Mouse (Mus musculus): ENCODE data around the gene Snx29. TPM values are rescaled to one million over a fixed set of nuclear protein-coding genes. Genes with fewer than 3 reads are reported as not detected.

Gene Snx29
- polyA plus RNA-seq, 1 experiment = 15.0 TPM

GRCm38 (mm10) chr16:11626004-11626481, 303.3 kb downstream of the Snx29 start:
- Histone ChIP-seq H3K4me1 (replicated peaks; ENCODE audit: control insufficient read depth, insufficient read depth, low read length) (peaks cover 15% of the 10 kb centered on the region), H3K36me3 (ENCODE audit: control insufficient read depth, insufficient read depth, low read length) (no peaks in the 10 kb centered on the region)

GRCm38 (mm10) chr16:11626616-11627015, 303.9 kb downstream of the Snx29 start:
- no peak for TF ChIP-seq CTCF (IDR thresholded peaks at IDR 0.05; ENCODE audit: borderline replicate concordance, control insufficient read depth, extremely low read depth, insufficient read depth, low read length, poor library complexity)
- TF ChIP-seq POLR2A (IDR thresholded peaks at IDR 0.05; ENCODE audit: control insufficient read depth, extremely low read depth, insufficient read depth, low read length, poor library complexity) = no peak
- no peak for DNase-seq
- Histone ChIP-seq H3K27me3 (ENCODE audit: control insufficient read depth, insufficient read depth, low read length) (no peaks in the 10 kb centered on the region), H3K27ac (ENCODE audit: control insufficient read depth, insufficient read depth, low read length) (no peak overlapping the region), H3K4me3 (ENCODE audit: control insufficient read depth, insufficient read depth, low read length) (no peak overlapping the region), H3K4me1 (replicated peaks; ENCODE audit: control insufficient read depth, insufficient read depth, low read length) (peaks cover 18% of the 10 kb centered on the region), H3K36me3 (ENCODE audit: control insufficient read depth, insufficient read depth, low read length) (no peaks in the 10 kb centered on the region)
- WGBS = 93% methylated on average over 2 of the region's 2 CpGs

More at GRCm38 (mm10) chr16:11626004-11626481, 303.3 kb downstream of the Snx29 start:
- no peak for TF ChIP-seq CTCF (IDR thresholded peaks at IDR 0.05; ENCODE audit: borderline replicate concordance, control insufficient read depth, extremely low read depth, insufficient read depth, low read length, poor library complexity)
- no peak for TF ChIP-seq POLR2A (IDR thresholded peaks at IDR 0.05; ENCODE audit: control insufficient read depth, extremely low read depth, insufficient read depth, low read length, poor library complexity)
- WGBS = 97% methylated on average over 1 of the region's 1 CpGs
- no peak for DNase-seq
- no peaks in the 10 kb centered on the region for H3K27me3 ChIP-seq (ENCODE audit: control insufficient read depth, insufficient read depth, low read length)
- no peak overlapping the region for H3K27ac ChIP-seq (ENCODE audit: control insufficient read depth, insufficient read depth, low read length)
- no peak overlapping the region for H3K4me3 ChIP-seq (ENCODE audit: control insufficient read depth, insufficient read depth, low read length)

GRCm38 (mm10) chr16:11627866-11628638, 305.3 kb downstream of the Snx29 start:
- Histone ChIP-seq H3K27ac (ENCODE audit: control insufficient read depth, insufficient read depth, low read length) (no peak overlapping the region), H3K4me3 (ENCODE audit: control insufficient read depth, insufficient read depth, low read length) (no peak overlapping the region), H3K27me3 (ENCODE audit: control insufficient read depth, insufficient read depth, low read length) (no peaks in the 10 kb centered on the region), H3K36me3 (ENCODE audit: control insufficient read depth, insufficient read depth, low read length) (no peaks in the 10 kb centered on the region), H3K4me1 (replicated peaks; ENCODE audit: control insufficient read depth, insufficient read depth, low read length) (peaks cover 20% of the 10 kb centered on the region)
- no peak for TF ChIP-seq CTCF (IDR thresholded peaks at IDR 0.05; ENCODE audit: borderline replicate concordance, control insufficient read depth, extremely low read depth, insufficient read depth, low read length, poor library complexity)
- no peak for TF ChIP-seq POLR2A (IDR thresholded peaks at IDR 0.05; ENCODE audit: control insufficient read depth, extremely low read depth, insufficient read depth, low read length, poor library complexity)
- WGBS = 96% methylated on average over 9 of the region's 9 CpGs
- DNase-seq = no peak

- Histone ChIP-seq H3K4me1 (replicated peaks; ENCODE audit: control insufficient read depth, insufficient read depth, low read length) (peaks cover 17% of the 10 kb centered on the region), H3K27ac (ENCODE audit: control insufficient read depth, insufficient read depth, low read length) (no peak overlapping the region), H3K4me3 (ENCODE audit: control insufficient read depth, insufficient read depth, low read length) (no peak overlapping the region), H3K27me3 (ENCODE audit: control insufficient read depth, insufficient read depth, low read length) (no peaks in the 10 kb centered on the region), H3K36me3 (ENCODE audit: control insufficient read depth, insufficient read depth, low read length) (no peaks in the 10 kb centered on the region)
- WGBS = 98% methylated on average over 7 of the region's 7 CpGs
- no peak for DNase-seq
- no peak for TF ChIP-seq CTCF (IDR thresholded peaks at IDR 0.05; ENCODE audit: borderline replicate concordance, control insufficient read depth, extremely low read depth, insufficient read depth, low read length, poor library complexity)
- no peak for TF ChIP-seq POLR2A (IDR thresholded peaks at IDR 0.05; ENCODE audit: control insufficient read depth, extremely low read depth, insufficient read depth, low read length, poor library complexity)
Measured at GRCm38 (mm10) chr16:11629704-11630103, 307.0 kb downstream of the Snx29 start.

- no peak overlapping the region for H3K4me3 ChIP-seq (ENCODE audit: control insufficient read depth, insufficient read depth, low read length)
- peaks cover 17% of the 10 kb centered on the region for H3K4me1 ChIP-seq (replicated peaks; ENCODE audit: control insufficient read depth, insufficient read depth, low read length)
- no peak for DNase-seq
- no peaks in the 10 kb centered on the region for H3K36me3 ChIP-seq (ENCODE audit: control insufficient read depth, insufficient read depth, low read length)
- H3K27ac ChIP-seq (ENCODE audit: control insufficient read depth, insufficient read depth, low read length) = no peak overlapping the region
- 90% methylated on average over 5 of the region's 5 CpGs for WGBS
- H3K27me3 ChIP-seq (ENCODE audit: control insufficient read depth, insufficient read depth, low read length) = no peaks in the 10 kb centered on the region
- no peak for TF ChIP-seq POLR2A (IDR thresholded peaks at IDR 0.05; ENCODE audit: control insufficient read depth, extremely low read depth, insufficient read depth, low read length, poor library complexity)
- TF ChIP-seq CTCF (IDR thresholded peaks at IDR 0.05; ENCODE audit: borderline replicate concordance, control insufficient read depth, extremely low read depth, insufficient read depth, low read length, poor library complexity) = no peak
Measured at GRCm38 (mm10) chr16:11630489-11630888, 307.8 kb downstream of the Snx29 start.

- H3K4me3 ChIP-seq (ENCODE audit: control insufficient read depth, insufficient read depth, low read length) = no peak overlapping the region
- no peaks in the 10 kb centered on the region for H3K27me3 ChIP-seq (ENCODE audit: control insufficient read depth, insufficient read depth, low read length)
- peak; percentile 16 for DNase-seq
- peaks cover 23% of the 10 kb centered on the region for H3K4me1 ChIP-seq (replicated peaks; ENCODE audit: control insufficient read depth, insufficient read depth, low read length)
- peak overlapping the region; percentile 44 for H3K27ac ChIP-seq (ENCODE audit: control insufficient read depth, insufficient read depth, low read length)
- TF ChIP-seq POLR2A (IDR thresholded peaks at IDR 0.05; ENCODE audit: control insufficient read depth, extremely low read depth, insufficient read depth, low read length, poor library complexity) (no peak), CTCF (IDR thresholded peaks at IDR 0.05; ENCODE audit: borderline replicate concordance, control insufficient read depth, extremely low read depth, insufficient read depth, low read length, poor library complexity) (no peak)
- WGBS = 3% methylated on average over 2 of the region's 2 CpGs
- H3K36me3 ChIP-seq (ENCODE audit: control insufficient read depth, insufficient read depth, low read length) = no peaks in the 10 kb centered on the region
Measured at GRCm38 (mm10) chr16:11632205-11632747, 309.6 kb downstream of the Snx29 start.
